Mouse (Mus musculus) CH12.LX (cell line): Measurements from ENCODE around the gene Epx.

ENCODE experiments used
- CTCF ChIP-seq, 2 experiments: IDR thresholded peaks in 1 of 2; conservative IDR thresholded peaks in 1 of 2; 2 replicates each; pipeline ENCODE4 v1.5.1; 2011 to 2012; ENCODE audit warnings: low read depth in 2 of 2, low read length in 2 of 2, improper control_type of control experiment in 1 of 2, inconsistent platforms in 1 of 2, mild to moderate bottlenecking in 1 of 2, moderate library complexity in 1 of 2
- GABPA ChIP-seq: IDR thresholded peaks from 2 replicates; pipeline ENCODE4 v1.6.1; 2012; ENCODE audit warnings: low read depth, low read length, improper control_type of control experiment, inconsistent platforms; ENCODE audit not compliant: insufficient replicate concordance
- HCFC1 ChIP-seq: IDR thresholded peaks from 2 replicates; pipeline ENCODE4 v1.6.1; 2012; ENCODE audit warnings: low read depth, mild to moderate bottlenecking, inconsistent platforms, low read length, improper control_type of control experiment
- MAFK ChIP-seq: IDR thresholded peaks from 2 replicates; pipeline ENCODE4 v1.6.1; 2011; ENCODE audit warnings: low read length, improper control_type of control experiment; ENCODE audit not compliant: insufficient replicate concordance
- MEF2A ChIP-seq: IDR thresholded peaks from 2 replicates; pipeline ENCODE4 v1.6.1; 2014; ENCODE audit warnings: low read depth, mild to moderate bottlenecking, inconsistent platforms, low read length, improper control_type of control experiment, borderline replicate concordance
- POLR2A ChIP-seq: IDR thresholded peaks from 2 replicates; pipeline ENCODE4 v1.6.1; 2011; ENCODE audit warnings: low read depth, mild to moderate bottlenecking, improper control_type of control experiment, low read length
- SIN3A ChIP-seq: IDR thresholded peaks from 2 replicates; pipeline ENCODE4 v1.6.1; 2012; ENCODE audit warnings: low read length, improper control_type of control experiment, inconsistent platforms

GRCm38 (mm10) chr11:87854550-87854949 is 20.8 kb downstream of the Epx start:
- TF ChIP-seq HCFC1 = no peak
- no peak for TF ChIP-seq POLR2A
- no peak for TF ChIP-seq CTCF (conservative IDR thresholded peaks at IDR 0.05 in 1 of 2, IDR thresholded peaks at IDR 0.05 in 1 of 2; ENCODE audit: low read depth in 2 of 2, low read length in 2 of 2)
- TF ChIP-seq MEF2A = no peak
- TF ChIP-seq SIN3A = no peak
- TF ChIP-seq GABPA = no peak
- TF ChIP-seq MAFK = peak; percentile 54; the same call in 1 of the 2 replicates
